Mouse (Mus musculus) CD4-positive helper T cell, adult 2 months (primary cell): ENCODE measurements around the gene Erp27.

Source experiments
- DNase-seq: peaks from one replicate; pipeline ENCODE4 v3.0.0-alpha.2; 2012; ENCODE audit warnings: low read depth, missing footprints, low spot score

Gene Erp27

DNA sequence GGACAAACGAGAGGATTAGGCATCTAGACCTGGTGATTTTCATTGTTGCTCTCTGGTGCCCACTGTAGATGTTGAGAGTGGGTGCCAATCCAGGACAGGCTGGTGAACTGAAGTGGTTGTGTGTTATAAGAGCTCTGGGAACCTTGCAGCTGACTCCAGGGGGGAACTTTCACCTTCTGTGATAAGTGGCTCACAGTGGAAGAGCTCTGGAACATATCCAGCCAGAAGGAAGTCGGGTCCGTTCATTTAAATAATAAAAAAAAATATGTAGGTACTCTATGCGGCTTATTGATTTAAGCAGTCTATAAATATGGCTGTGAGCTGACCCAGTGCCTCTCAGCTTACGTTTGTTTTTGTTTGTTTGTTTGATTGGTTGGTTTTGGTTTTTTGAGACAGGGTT lies at the start of gene Erp27:
Erp27 (minus strand) TSS at position 101 of the 400 bp plus-strand sequence.
- DNase-seq: no peak

DNA sequence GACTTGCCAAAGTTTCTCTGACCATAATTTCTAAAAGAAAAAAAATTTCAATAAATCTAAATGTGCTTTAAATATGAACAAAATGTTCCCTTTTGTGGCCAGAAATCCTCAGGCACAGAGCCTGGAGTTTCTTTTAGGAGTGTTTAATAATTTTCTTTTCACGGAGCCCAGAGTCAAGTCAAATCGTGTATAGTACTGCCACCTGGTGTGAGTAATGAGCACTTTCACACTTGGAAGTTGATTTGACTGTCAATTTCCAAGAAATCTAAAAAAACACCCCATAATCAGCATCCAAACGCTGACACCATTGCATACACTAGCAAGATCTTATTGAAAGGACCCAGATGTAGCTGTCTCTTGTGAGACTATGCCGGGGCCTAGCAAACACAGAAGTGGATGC lies 46.9 kb upstream of the Erp27 start:
- peak; percentile 59 for DNase-seq

DNA sequence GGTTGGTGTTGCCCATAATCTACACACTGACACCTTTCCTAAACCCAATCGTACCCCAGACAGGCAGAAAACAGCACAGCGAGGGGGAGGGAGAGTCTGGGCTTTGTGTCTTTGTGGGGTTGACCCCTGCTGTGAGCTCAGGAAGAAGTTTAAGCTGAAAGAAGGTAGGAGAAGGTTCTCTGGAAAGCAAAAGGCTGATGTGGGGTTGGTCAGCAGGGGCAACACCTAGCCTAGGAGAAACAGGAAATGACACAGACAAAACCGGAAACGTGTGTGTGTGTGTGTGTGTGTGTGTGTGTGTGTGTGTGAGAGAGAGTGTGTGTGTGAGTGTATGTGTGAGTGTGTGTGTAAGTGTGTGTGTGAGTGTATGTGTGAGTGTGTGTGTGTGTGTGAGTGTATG lies 45.5 kb upstream of the Erp27 start:
- DNase-seq: peak; percentile 76

DNA sequence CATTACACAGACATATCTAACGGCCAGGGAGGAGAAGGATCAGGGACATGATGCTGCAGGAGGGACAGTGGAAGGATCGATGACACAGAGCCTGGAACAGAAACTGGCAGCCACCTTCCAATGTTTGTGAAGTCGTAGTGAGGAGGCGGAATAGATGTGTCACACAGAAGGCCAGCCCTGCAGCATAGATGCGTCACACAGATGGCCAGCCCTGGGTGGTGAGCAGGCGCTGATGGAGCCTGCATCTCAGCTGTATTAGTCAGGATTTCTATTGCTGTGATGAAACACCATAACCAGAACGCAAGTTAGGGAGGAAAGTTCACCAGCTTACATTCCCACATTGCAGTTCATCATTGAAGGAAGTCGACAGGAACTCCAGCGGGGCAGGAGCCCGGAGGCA lies 43.9 kb upstream of the Erp27 start:
- peak; percentile 48 for DNase-seq

DNA sequence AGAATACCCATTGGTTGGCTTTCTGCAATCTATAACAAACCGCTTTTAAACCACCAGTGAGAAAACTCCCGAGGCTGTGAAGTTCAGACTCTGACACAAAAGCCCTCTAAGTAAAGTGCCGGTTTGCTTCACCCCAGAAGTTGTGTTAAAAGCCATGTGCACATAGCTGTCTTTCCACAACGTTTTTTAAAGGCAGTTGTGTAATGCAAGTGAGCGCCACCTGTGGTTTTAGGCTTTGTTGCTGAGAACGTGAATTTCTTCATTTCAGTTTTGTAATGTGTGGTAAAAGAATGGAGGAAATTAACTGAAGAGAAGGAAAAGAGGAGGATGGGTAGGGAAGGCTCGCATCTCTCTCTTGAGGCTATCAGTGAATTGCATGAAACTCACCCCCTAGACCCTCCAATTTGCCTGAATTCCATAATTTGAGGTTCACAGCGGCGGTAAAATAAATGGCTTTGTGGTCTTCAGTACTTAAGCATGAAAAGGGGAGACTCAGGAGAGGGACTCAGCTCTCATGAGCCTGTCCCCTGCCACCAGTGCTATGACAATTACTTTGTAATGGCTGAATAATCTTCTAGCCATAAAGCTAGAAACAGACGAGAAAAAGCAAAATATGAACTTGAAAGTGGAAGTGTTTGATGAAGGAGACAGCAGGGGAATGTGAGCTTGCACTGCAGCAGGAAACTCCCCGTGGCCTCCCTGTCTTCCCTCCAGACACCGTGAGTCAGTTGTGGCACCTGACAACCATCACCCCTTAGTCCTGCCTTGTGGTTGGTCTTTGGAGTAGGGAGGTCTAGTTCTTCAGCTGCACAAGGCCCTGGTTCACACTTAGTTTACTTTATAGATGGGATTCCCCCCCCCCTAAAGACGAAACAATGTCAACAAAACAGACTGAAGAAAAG lies 42.9 kb upstream of the Erp27 start:
- DNase-seq: peak; percentile 71

DNA sequence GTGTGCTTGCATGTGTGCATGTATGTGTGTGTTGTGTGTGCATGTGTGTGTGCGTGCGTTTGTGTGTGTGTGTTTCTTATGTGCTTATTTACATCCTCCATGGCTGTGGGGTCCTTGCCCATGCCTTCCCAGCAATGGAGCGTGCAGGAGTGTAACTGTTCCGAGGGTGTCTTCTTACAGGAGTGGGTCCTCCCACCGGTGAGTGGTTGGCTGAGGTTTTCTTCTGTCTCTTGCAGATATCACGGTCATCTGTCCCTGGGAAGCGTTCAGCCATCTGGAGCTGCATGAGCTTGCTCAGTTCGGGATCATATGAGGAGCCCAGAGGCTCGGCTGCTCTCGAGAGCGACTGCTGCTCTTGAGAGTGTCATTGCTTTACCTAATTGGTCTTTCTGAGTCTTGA lies 41.0 kb upstream of the Erp27 start:
- no peak for DNase-seq

DNA sequence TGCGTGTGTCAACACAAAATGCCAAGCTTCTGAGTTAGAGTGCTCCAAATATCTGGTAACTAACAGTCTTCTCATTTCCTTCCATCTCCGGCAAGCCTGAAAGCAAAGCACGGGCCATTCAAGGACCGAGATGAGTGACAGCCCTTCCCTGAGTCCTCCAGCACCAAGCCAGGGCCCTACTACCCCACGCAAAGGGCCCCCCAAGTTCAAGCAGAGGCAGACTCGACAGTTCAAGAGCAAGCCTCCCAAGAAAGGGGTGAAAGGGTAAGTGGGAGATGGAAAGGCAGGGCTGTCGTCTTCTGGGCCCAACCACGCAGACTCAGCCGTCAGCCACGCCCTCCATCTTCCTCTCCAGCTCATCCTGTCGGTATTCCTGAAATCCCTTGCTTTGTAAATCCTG lies 37.2 kb upstream of the Erp27 start:
- DNase-seq: no peak

DNA sequence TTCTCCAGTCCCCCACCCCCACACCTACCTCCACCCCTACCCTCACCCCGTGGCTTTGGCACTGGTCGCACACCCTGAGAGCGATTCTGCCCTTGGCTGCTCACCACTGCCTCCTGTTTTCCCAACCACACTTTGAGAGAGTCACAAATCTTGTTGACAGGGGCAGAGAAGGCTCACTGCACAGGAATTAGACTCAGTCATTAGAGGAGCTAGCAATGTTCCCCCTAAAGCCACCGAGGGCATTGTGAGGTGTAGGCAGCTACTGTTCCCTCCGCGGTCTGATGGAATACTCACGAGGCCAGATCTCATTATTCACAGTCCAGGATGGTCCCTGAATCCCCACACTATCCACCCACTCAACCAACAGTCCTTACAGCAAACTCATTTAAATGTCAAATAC lies 35.1 kb upstream of the Erp27 start:
- DNase-seq: no peak

DNA sequence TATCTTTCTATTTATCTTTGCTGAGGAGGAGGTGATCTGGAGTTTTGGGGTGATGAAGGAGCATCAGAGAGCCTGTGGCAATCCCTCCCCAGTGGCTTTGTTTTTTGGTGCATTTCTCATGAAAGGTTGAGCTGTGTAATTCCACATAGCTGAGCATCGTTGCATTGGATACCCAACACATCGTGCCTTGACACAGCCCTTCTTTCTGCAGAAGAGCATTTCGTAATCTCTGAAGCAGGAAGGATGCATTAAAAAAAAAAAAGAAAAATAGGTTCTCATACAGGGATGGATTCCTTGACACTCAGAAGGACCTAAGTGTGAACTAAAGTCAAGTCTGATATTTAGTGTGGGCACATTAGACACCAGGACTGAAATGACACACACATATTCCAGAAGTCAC lies 33.3 kb upstream of the Erp27 start:
- no peak for DNase-seq

DNA sequence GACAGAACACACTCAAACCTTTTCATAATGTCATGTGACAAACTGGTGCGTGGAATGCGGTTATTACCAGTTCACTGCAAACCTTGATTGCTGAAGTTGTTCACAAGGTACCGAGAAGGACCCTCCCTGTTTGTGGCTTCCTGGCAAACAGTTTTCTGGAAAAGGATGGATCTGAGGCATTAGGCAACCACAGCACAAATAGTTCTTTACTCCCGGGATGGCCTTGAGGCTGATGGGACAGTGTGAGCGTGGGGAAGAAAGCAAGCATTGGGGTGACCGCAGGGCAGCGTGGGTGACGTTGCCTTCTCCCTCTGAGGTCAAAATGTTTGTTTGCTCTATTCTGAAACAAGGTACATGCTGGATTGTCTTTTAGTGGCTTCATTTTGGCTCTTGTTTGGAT lies 32.7 kb upstream of the Erp27 start:
- DNase-seq: no peak

DNA sequence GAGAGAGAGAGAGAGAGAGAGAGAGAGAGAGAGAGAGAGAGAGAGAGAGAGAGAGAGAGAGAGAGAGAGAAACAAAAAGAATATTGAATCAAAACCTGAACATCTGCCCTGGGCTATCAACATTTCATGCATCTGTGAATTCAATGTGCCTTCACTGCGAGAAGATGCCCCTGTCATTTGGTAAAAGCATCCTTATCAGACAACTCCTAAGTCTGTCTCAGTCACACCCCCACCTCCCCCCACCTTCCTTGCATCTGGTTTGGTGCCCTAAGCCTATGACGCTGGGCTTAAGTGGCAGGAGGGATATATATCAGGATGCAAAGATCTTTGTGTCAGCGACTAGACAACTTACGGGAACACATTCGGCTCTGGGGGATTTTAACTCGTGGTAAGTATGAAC lies 32.2 kb upstream of the Erp27 start:
- DNase-seq: no peak

DNA sequence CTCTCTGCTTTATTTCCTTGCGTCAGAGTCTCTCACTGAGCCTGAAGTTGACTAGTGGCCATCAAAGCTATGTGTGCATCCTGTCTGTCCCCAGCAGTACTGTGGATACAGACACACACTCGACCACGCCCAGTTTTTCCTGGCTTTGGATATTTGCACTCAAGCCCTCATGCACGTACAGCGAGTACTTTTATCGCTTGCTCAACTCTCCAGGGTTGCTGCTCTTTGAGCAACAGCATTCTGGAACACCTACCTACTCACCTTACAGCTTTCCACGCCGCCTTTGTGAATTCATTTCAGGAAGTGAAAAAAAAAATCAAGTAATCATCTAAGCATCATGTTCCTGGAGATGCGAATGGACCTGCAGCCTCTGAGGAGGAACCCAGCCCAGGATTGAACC lies 30.9 kb upstream of the Erp27 start:
- DNase-seq: no peak

DNA sequence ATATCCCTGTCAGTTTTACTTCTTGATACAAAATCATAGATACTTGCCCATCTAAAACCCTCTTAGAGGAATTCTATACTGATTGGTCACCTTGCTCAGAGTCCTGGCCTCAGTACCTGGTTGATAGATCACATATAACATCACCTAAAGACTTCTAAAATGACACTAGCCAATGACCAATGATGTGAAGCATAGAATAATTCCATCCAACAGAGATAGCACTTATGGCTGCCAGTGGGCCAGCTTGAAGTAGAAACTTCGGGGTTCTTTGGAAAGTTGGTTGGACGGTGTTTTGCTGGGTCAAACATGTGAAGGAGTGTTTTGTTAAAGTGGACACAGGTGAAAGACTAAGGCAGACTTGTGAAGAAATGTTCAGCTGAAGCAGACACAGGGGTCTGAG lies 28.2 kb upstream of the Erp27 start:
- no peak for DNase-seq

DNA sequence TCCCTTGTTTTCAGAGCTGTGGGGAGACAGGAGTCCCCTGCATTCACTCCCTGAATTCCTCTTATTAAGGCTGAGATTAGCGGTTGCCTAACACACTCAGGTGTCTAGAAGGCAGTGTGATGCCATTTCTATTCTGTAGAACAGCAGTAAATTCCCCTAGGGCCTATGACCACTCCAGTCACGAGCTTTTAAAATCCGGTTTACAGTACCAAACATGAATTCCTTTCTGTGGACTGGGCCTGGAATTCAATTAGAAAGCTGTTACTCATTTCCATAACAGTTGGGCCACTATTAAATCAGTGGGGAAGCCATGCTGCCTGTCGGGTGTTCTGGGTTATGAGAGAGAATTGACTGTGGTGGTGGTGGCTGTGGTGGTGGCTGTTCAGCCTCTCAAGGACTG lies 25.7 kb upstream of the Erp27 start:
- no peak for DNase-seq

DNA sequence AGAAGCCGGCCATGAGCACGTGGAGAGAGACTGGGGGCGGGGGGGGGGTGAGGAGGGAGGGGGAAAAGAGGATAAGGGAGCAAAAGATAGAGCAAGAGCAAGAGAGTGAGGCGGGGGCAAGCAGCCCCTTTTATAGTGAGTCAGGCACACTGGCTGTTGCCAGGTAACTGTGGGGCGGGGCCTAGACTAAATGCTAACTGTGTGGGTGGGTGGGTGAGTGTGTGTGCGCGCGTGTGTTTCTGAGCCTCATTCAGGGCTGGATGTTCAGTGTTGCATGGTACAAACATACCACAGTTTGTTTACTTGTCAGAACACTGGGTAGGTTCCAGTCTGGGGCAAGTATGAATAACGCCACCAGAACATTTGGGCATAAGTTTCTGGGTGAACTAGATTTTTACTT lies 25.0 kb upstream of the Erp27 start:
- peak; percentile 79 for DNase-seq

DNA sequence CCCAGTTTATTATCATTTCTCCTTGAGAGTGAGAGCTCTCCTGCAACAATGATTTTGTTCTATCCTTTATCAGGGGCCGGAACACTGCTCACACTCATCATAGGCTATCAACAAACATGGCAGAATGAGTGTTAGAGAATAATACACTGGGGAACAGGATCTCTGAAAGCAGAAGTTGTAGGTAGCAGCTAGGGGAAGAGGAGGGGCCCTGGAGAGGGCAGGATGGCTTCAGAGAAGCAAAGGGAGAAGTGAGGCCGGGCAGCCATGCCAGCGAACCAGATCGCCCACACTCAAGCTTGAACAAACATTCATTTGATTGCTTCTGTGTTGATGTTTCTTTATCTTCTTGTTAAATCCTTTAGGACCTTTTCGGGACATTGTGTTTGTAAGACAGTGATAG lies 24.3 kb upstream of the Erp27 start:
- DNase-seq: no peak

DNA sequence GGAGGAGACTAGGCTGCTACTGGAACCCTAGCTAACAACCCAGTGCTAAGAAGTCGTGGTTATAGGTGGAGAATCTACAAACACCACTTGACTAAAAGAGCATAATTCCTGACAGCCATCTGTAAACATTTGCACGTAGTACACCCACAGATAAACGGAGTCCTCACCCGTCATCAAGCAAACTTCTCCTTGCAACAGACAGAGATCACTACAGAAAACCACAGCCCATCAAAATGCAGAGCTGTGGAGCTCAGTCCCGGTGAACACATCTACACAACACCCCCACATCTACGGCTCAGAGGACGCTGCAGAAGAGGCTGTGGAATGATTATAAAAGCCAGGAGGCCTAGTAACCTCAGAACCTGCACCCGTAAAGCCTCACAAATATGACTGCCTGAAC lies 22.5 kb upstream of the Erp27 start:
- peak; percentile 64 for DNase-seq

DNA sequence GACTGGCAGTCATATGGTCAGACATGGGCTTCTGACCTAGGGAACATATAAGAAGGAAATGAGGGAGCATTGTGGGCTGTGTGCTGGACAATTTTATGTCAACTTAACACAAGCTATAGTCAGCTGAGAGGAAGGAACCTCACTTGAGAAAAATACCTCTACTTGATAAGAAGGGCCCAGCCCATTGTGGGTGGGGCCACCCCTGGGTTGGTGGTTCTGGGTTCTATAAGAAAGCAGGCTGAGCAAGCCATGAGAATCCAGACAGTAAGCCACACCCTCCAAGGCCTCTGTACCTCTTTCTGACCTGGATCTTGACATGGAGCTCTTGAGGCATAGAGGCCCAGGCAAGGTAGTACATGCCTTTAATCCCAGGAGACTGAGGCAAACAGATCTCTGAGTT lies 21.4 kb upstream of the Erp27 start:
- peak; percentile 41 for DNase-seq

DNA sequence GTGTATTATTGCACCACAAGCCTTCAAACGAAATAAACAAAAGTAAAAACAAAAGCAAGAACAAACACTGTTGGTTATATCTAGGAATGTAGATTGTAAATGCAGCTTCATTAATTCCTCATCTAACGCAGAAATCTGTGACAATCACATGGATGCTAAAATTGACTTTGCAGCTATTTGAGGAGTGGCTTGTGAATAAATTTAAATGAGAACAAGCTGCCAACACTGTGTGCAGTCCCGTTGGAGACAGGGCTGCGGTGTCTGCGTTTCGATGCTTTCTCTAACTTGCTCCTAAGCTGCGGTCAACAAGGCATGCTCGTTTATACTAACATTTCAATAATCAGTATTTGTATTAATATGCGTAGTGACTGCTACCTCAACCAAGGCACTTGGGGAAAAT lies 20.3 kb upstream of the Erp27 start:
- no peak for DNase-seq

DNA sequence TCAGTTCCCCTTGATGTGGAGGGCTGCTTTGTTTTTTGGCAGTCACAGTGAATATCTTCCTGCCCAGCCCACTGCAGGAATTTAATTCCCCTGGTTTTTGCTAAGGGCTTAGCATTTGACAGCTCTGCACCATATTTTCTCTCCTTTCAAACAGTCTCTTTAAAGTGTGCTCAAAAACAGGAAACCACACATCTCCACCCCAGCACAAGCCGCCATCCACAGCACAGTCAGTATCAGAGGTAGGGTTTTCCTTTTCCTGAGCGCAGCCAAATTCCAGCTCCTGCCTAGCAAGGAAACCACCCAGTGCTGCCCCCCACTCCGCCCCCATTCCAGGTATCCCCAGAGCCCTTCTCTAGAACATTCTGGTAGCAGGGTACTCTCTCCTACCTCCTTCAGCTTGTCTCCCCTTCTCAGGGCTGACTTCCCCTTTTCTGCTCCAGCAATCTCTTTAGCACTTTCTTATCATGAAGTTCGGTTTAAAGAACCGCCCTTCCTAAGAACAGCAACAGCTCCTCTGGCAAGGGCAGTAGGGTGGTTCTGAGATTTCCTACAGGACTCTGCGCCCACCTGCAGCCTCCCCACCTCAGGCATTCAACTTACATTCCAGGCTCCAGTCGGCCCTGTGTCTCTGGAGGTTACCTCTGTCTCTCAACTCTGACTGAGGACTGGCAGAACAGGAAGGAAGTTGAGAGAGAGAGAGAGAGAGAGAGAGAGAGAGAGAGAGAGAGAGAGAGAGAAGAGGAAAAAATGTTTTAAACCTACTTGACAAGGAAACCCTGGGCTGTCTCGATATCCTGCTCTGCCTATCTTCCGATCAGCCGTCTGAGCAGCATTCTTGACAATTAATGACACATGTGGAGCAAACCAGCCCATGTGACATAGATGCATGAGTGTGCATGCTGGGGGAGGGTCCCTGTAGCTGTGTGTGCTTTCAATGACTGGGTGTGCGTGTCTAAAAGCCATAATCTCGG lies 19.4 kb upstream of the Erp27 start, which contains the start of gene Arhgdib:
Arhgdib (minus strand) TSS at position 849 of the 971 bp plus-strand sequence.
- DNase-seq: peak; percentile 87

DNA sequence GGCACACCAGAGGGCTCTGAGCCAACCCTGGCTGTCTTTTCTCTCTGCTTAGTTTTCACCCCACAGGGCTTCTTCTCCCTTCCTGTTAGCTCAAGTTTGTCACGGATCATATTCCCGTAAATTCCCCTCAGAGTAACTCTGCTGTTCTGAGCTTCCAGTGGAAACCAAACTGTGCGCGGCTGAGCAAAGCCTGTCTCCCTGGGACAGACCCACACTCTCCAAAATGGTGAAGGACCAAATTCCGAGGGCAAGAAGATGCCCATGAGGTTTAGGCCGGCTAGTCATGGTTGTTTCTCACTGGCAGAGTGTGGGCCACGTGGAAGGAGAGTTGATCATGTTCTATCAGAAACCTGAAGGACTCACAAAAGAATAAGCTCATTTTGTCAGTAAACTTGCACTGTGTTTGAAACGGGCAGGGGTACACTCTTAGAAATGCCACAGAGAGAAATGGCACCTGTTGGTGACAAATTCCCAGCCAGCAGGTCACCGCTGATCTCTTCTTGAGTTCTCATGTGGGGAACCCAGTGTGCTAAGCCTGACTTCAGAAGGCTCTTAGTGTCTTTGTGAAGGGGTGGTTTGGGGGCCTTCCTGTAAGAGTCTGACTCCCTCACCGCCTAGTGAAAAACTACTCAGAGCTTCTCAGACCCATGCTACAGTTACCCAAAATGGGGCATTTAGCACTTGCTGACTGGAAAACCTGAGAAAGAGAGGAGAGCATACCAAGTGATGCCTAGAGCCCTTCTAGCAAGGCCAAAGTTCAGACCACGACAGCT lies 18.4 kb upstream of the Erp27 start:
- peak; percentile 53 for DNase-seq
